Mouse (Mus musculus): ENCODE results near the gene Scgb1c1. TPM values are rescaled to one million over a fixed set of nuclear protein-coding genes. Genes with fewer than 3 reads are reported as not detected.
A peak's percentile ranks its signal among the peaks of the same experiment; 100 is the strongest.

Gene Scgb1c1
- polyA plus RNA-seq (2021): 0.23 TPM

GRCm38 (mm10) chr7:140844905-140845665 lies at the start of gene Scgb1c1:
TSS of gene Scgb1c1 (plus strand) at chr7:140845547.
- in situ Hi-C loops (cut with MboI; ENCODE audit: low pct_unique_long_range_greater_than_20kb): loop anchor here (5.0 to 10.0 kb wide), 3 partner anchors 57 to 330 kb away; partner anchors contain the start of genes Cox8b and Rnh1
- CTCF ChIA-PET: interaction anchor here (0.8 to 2.0 kb wide), 6 partner anchors 9 to 114 kb away, joined by 3 to 9 read pairs (median 6); no protein-coding TSS in a partner anchor
- peak; percentile 73 for ATAC-seq
- H3K27me3 ChIP-seq: no peaks in the 10 kb centered on the region
- TF ChIP-seq CTCF (IDR thresholded peaks at IDR 0.05): no peak
- POLR2A ChIA-PET: no interaction called here
- no peak for DNase-seq (ENCODE audit: low read depth, low spot score)

GRCm38 (mm10) chr7:140797619-140798018 lies 47.7 kb upstream of the Scgb1c1 start:
- no peak for ATAC-seq
- H3K27me3 ChIP-seq: no peaks in the 10 kb centered on the region
- in situ Hi-C loops (cut with MboI; ENCODE audit: low pct_unique_long_range_greater_than_20kb): no loop called here
- DNase-seq (ENCODE audit: low read depth, low spot score): no peak
- ChIA-PET CTCF (no interaction called here), POLR2A (no interaction called here)
- no peak for TF ChIP-seq CTCF (IDR thresholded peaks at IDR 0.05)

GRCm38 (mm10) chr7:140798212-140798611 lies 47.1 kb upstream of the Scgb1c1 start:
- no peak for ATAC-seq

GRCm38 (mm10) chr7:140802629-140803028 lies 42.7 kb upstream of the Scgb1c1 start:
- DNase-seq (ENCODE audit: low read depth, low spot score) (no peak), ATAC-seq (peak; percentile 18)
- ChIA-PET POLR2A (no interaction called here), CTCF (no interaction called here)
- H3K27me3 ChIP-seq: no peaks in the 10 kb centered on the region
- no peak for TF ChIP-seq CTCF (IDR thresholded peaks at IDR 0.05)
- in situ Hi-C loops (cut with MboI; ENCODE audit: low pct_unique_long_range_greater_than_20kb): no loop called here

More at GRCm38 (mm10) chr7:140798212-140798611, 47.1 kb upstream of the Scgb1c1 start:
- no peak for TF ChIP-seq CTCF (IDR thresholded peaks at IDR 0.05)
- in situ Hi-C loops (cut with MboI; ENCODE audit: low pct_unique_long_range_greater_than_20kb): no loop called here
- ChIA-PET POLR2A (no interaction called here), CTCF (no interaction called here)
- no peak for DNase-seq (ENCODE audit: low read depth, low spot score)
- H3K27me3 ChIP-seq: no peaks in the 10 kb centered on the region

GRCm38 (mm10) chr7:140805704-140806103 lies 39.6 kb upstream of the Scgb1c1 start:
- CTCF ChIA-PET: interaction anchor here (1.6 kb wide), 1 partner anchor 10 kb away, joined by 3 read pairs; no protein-coding TSS in a partner anchor
- ATAC-seq (peak; percentile 47), DNase-seq (ENCODE audit: low read depth, low spot score) (no peak)
- no peaks in the 10 kb centered on the region for H3K27me3 ChIP-seq
- TF ChIP-seq CTCF (IDR thresholded peaks at IDR 0.05): peak; percentile 66
- POLR2A ChIA-PET: no interaction called here
- in situ Hi-C loops (cut with MboI; ENCODE audit: low pct_unique_long_range_greater_than_20kb): no loop called here

- in situ Hi-C loops (cut with MboI; ENCODE audit: low pct_unique_long_range_greater_than_20kb): no loop called here
- TF ChIP-seq CTCF (IDR thresholded peaks at IDR 0.05): peak; percentile 50
These were observed 34.9 kb upstream of the Scgb1c1 start for GRCm38 (mm10) chr7:140810496-140810895.

GRCm38 (mm10) chr7:140811714-140812113 lies 33.6 kb upstream of the Scgb1c1 start:
- in situ Hi-C loops (cut with MboI; ENCODE audit: low pct_unique_long_range_greater_than_20kb): no loop called here
- ATAC-seq: peak; percentile 64
- TF ChIP-seq CTCF (IDR thresholded peaks at IDR 0.05): no peak
- ChIA-PET POLR2A (no interaction called here), CTCF (interaction anchor here (1.7 kb wide), 1 partner anchor 17 kb away, joined by 5 read pairs; no protein-coding TSS in a partner anchor)
- no peaks in the 10 kb centered on the region for H3K27me3 ChIP-seq
- DNase-seq (ENCODE audit: low read depth, low spot score): no peak

More at GRCm38 (mm10) chr7:140810496-140810895, 34.9 kb upstream of the Scgb1c1 start:
- CTCF ChIA-PET: no interaction called here
- DNase-seq (ENCODE audit: low read depth, low spot score) (no peak), ATAC-seq (no peak)
- POLR2A ChIA-PET: no interaction called here
- no peaks in the 10 kb centered on the region for H3K27me3 ChIP-seq

GRCm38 (mm10) chr7:140812850-140813249 lies 32.5 kb upstream of the Scgb1c1 start:
- CTCF ChIA-PET: interaction anchor here (1.7 kb wide), 1 partner anchor 16 kb away, joined by 5 read pairs; no protein-coding TSS in a partner anchor
- ATAC-seq: no peak
- H3K27me3 ChIP-seq: no peaks in the 10 kb centered on the region
- no peak for TF ChIP-seq CTCF (IDR thresholded peaks at IDR 0.05)
- POLR2A ChIA-PET: no interaction called here
- in situ Hi-C loops (cut with MboI; ENCODE audit: low pct_unique_long_range_greater_than_20kb): no loop called here
- DNase-seq (ENCODE audit: low read depth, low spot score): no peak

GRCm38 (mm10) chr7:140820173-140820572 lies 25.2 kb upstream of the Scgb1c1 start:
- H3K27me3 ChIP-seq: no peaks in the 10 kb centered on the region
- CTCF ChIA-PET: interaction anchor here (1.7 to 2.0 kb wide), 2 partner anchors 9 to 12 kb away, joined by 6 read pairs; no protein-coding TSS in a partner anchor
- in situ Hi-C loops (cut with MboI; ENCODE audit: low pct_unique_long_range_greater_than_20kb): no loop called here
- POLR2A ChIA-PET: no interaction called here
- no peak for TF ChIP-seq CTCF (IDR thresholded peaks at IDR 0.05)
- ATAC-seq (no peak), DNase-seq (ENCODE audit: low read depth, low spot score) (no peak)

GRCm38 (mm10) chr7:140821305-140821652 lies 24.1 kb upstream of the Scgb1c1 start:
- no peak for TF ChIP-seq CTCF (IDR thresholded peaks at IDR 0.05)
- POLR2A ChIA-PET: no interaction called here
- no peaks in the 10 kb centered on the region for H3K27me3 ChIP-seq
- DNase-seq (ENCODE audit: low read depth, low spot score): no peak
- CTCF ChIA-PET: interaction anchor here (1.7 to 2.0 kb wide), 2 partner anchors 8 to 13 kb away, joined by 6 read pairs; no protein-coding TSS in a partner anchor
- ATAC-seq: no peak
- in situ Hi-C loops (cut with MboI; ENCODE audit: low pct_unique_long_range_greater_than_20kb): no loop called here

GRCm38 (mm10) chr7:140821653-140822329 lies 23.6 kb upstream of the Scgb1c1 start, which contains the start of gene Zfp941:
TSS of gene Zfp941 (minus strand) at chr7:140822178.
- H3K27me3 ChIP-seq: no peaks in the 10 kb centered on the region
- ATAC-seq: no peak
- no peak for TF ChIP-seq CTCF (IDR thresholded peaks at IDR 0.05)
- in situ Hi-C loops (cut with MboI; ENCODE audit: low pct_unique_long_range_greater_than_20kb): no loop called here
- no peak for DNase-seq (ENCODE audit: low read depth, low spot score)
- CTCF ChIA-PET: interaction anchor here (2.0 kb wide), 1 partner anchor 13 kb away, joined by 6 read pairs; no protein-coding TSS in a partner anchor
- POLR2A ChIA-PET: no interaction called here
